Mouse (Mus musculus) G1E (cell line): ENCODE data around the gene Iqgap3.

Experiments
- CTCF ChIP-seq: IDR thresholded peaks from 2 replicates; pipeline ENCODE4 v1.5.1; 2012; ENCODE audit warnings: low read depth, low read length, inconsistent platforms, mixed read lengths
- GATA1 ChIP-seq: IDR thresholded peaks from 2 replicates; pipeline ENCODE4 v1.6.1; 2012; ENCODE audit warnings: borderline replicate concordance, low read length, inconsistent platforms, mixed read lengths
- GATA2 ChIP-seq: IDR thresholded peaks from 2 replicates; pipeline ENCODE4 v1.6.1; 2012; ENCODE audit warnings: low read depth, low read length, inconsistent platforms, borderline replicate concordance
- POLR2AphosphoS5 ChIP-seq: IDR thresholded peaks from 2 replicates; pipeline ENCODE4 v1.6.1; 2012; ENCODE audit warnings: low read depth, low read length, inconsistent platforms; ENCODE audit not compliant: insufficient replicate concordance
- TAL1 ChIP-seq: conservative IDR thresholded peaks from 2 replicates; pipeline ENCODE4 v1.6.1; 2012; ENCODE audit warnings: low read depth, low read length, inconsistent platforms, mixed read lengths

GRCm38 (mm10) chr3:88078204-88078603, 3.6 kb upstream of the Iqgap3 start, which contains the start of gene Ttc24:
- no peak for TF ChIP-seq CTCF
- TF ChIP-seq TAL1: no peak
- no peak for TF ChIP-seq GATA1
- TF ChIP-seq POLR2AphosphoS5: no peak
- no peak for TF ChIP-seq GATA2
